Mouse (Mus musculus) gastrocnemius, postnatal 36 days (tissue): ENCODE results near the gene Rbm46. TPM values are rescaled to one million over a fixed set of nuclear protein-coding genes. Genes with fewer than 3 reads are reported as not detected.

Experiments used
- DNase-seq, 2 experiments: peaks; one replicate each; pipeline ENCODE4 v3.0.0; 2022
- intact Hi-C: fragments of 180-260 bp; cut with DNase I; formaldehyde crosslinking; loops from one replicate; pipeline ENCODE4 v1.15.1; 2025
- total RNA-seq, 2 experiments: library from RNA; stranded (reverse); gene quantifications; 2 replicates each; pipeline ENCODE4 v1.2.3; 2021

The Rbm46 gene
- total RNA-seq, 2 experiments from 2014 or later, result not detected

DNA sequence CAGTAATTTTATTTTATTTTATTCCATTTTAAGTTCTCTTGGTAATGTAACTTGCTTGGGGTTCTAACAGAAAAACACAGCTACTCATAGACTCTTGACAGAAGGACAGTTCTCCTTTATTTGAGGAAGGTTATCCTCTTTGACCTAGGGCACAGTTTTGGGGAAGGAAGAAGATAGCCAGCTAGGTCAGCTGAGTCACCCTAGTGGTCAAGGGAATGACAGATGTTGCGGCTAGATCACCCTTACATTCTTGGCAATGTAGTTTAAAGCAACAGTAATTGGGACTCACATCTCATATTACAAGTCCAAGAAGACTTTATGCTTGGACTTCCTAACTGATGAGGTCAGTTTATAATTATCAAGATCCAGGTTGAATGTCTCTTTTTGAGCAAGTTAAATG, 82.6 kb downstream of the Rbm46 start:
- intact Hi-C loops, result no loop called here

DNA sequence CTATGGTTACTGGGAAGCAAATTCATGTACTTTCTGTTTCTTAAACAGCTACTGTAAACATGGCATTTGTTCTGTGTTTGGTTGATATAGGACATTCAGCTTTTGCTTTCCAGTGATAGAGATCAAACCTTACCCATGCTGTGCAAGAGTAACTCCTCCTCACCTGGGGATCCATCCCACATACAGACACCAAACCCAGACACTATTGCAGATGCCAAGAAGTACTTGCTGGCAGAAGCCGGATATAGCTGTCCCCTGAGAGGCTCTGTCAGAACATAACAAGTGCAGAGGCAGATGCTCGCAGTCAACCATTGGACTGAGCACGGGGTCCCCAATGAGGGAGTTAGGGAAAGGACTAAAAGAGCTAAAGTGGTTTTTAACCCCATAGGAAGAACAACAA, 84.6 kb downstream of the Rbm46 start:
- intact Hi-C loops, result no loop called here

More for the DNA sequence above, 82.6 kb downstream of the Rbm46 start:
- DNase-seq, result no peak

More for the DNA sequence above, 84.6 kb downstream of the Rbm46 start:
- no peak for DNase-seq

Other genes starting within 250 kb of the Rbm46 start
- not detected for gene Lrat, start 27.5 kb upstream of the Rbm46 start, total RNA-seq
- gene Fgg, start 131.2 kb upstream of the Rbm46 start, total RNA-seq, result under 1 TPM in 1 of 2 experiments, not detected in 1; 0.36 TPM
- under 1 TPM in 1 of 2 experiments, not detected in 1; 0.59 TPM for gene Fga, start 149.6 kb upstream of the Rbm46 start, total RNA-seq
- gene Fgb, start 173.4 kb upstream of the Rbm46 start, total RNA-seq, result under 1 TPM in 1 of 2 experiments, not detected in 1; 0.20 TPM
- 10 to 100 TPM; 20.6 to 22.5 TPM for gene Plrg1, start 179.0 kb upstream of the Rbm46 start, total RNA-seq